Mouse (Mus musculus): ENCODE results near the gene Klhl21. TPM values are rescaled to one million over a fixed set of nuclear protein-coding genes. Genes with fewer than 3 reads are reported as not detected.
A peak's percentile ranks its signal among the peaks of the same experiment; 100 is the strongest.

The Klhl21 gene
- polyA plus RNA-seq, 1 experiment from 2014 or later, result 5.9 TPM

DNA sequence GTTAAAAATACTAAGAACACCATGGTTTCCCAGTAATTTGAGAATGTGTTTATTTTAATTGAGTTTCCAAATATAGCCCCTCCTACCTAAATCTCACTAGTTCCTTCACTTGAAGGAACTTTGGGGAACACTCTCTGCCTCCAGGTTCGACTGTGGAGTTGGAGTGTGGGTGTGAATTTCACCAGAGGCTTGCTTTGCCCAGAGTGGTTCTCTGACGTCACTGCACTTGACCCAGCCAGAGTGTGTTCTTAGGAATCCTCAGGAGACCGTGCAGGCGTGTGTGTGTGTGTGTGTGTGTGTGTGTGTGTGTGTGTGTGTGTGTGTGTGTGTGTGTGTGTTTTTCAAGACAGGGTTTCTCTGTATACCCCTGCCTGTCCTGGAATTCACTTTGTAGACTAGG, 7.7 kb upstream of the Klhl21 start:
- Histone ChIP-seq H3K9ac (ENCODE audit: low read length) (no peak overlapping the region), H3K4me1 (replicated peaks; ENCODE audit: control insufficient read depth, insufficient read depth, low read length) (peaks cover 7% of the 10 kb centered on the region; the same call in 1 of the 2 replicates), H3K36me3 (ENCODE audit: control insufficient read depth, insufficient read depth, low read length) (no peaks in the 10 kb centered on the region), H3K4me3 (ENCODE audit: low read depth, low read length) (no peak overlapping the region), H3K27me3 (replicated peaks; ENCODE audit: control insufficient read depth, insufficient read depth, low read length) (no peaks in the 10 kb centered on the region), H3K9me3 (ENCODE audit: control insufficient read depth, low read length) (no peaks in the 10 kb centered on the region), H3K27ac (ENCODE audit: low read depth) (no peak overlapping the region), H3K4me2 (ENCODE audit: low read length) (no peak overlapping the region)
- 28% methylated on average over 4 of the region's 4 CpGs for WGBS
- ATAC-seq (replicated peaks; ENCODE audit: low FRiP score, low TSS enrichment, low read depth) (no peak), DNase-seq (ENCODE audit: low spot score) (no peak)

DNA sequence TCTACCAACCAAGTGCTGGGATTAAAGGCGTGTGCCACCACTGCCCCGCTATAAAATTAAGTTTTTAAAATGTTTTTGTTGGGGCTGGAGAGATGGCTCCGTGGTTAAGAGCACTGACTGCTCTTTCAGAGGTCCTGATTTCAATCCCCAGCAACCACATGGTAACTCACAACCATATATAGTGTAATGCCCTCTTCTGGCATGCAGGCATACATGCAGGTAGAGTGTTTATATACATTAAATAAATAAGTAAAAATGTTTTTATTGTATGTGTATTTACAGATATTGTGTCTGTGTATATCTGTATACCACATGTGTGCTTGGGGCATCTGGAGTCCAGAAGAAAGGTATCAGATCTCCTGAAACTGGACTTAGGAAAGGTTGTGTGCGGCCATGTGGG, 7.3 kb upstream of the Klhl21 start:
- no peak overlapping the region for H3K9ac ChIP-seq (ENCODE audit: low read length)
- 70% methylated on average over 4 of the region's 4 CpGs for WGBS
- ATAC-seq (replicated peaks; ENCODE audit: low FRiP score, low TSS enrichment, low read depth) (no peak), DNase-seq (ENCODE audit: low spot score) (no peak)
- H3K27me3 ChIP-seq (replicated peaks; ENCODE audit: control insufficient read depth, insufficient read depth, low read length), result no peaks in the 10 kb centered on the region
- H3K4me1 ChIP-seq (replicated peaks; ENCODE audit: control insufficient read depth, insufficient read depth, low read length), result peaks cover 7% of the 10 kb centered on the region; the same call in 1 of the 2 replicates
- H3K9me3 ChIP-seq (ENCODE audit: control insufficient read depth, low read length), result no peaks in the 10 kb centered on the region
- H3K36me3 ChIP-seq (ENCODE audit: control insufficient read depth, insufficient read depth, low read length), result no peaks in the 10 kb centered on the region
- H3K27ac ChIP-seq (ENCODE audit: low read depth), result no peak overlapping the region
- no peak overlapping the region for H3K4me2 ChIP-seq (ENCODE audit: low read length)
- no peak overlapping the region for H3K4me3 ChIP-seq (ENCODE audit: low read depth, low read length)

DNA sequence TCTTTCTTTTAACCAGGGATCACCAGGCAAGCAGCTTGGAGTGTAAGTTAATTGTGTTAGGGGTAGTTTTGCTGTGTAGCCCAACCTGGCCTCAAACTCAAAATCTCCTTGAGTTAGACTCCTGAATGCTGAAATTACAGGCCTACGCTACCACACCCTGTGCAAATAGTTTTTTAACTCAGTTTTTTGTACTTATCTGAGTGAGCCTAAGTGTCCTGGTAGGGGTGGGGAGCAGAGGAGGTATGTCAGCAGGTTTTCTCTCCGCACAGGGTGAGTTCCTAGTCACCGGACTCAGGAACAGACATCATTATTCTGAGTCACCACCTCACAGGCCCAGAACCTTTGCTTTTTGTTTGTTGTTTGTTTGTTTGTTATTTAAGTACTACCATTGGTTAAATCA, 6.5 kb upstream of the Klhl21 start:
- DNase-seq (ENCODE audit: low spot score) (no peak), ATAC-seq (replicated peaks; ENCODE audit: low FRiP score, low TSS enrichment, low read depth) (no peak)
- 89% methylated on average over 3 of the region's 3 CpGs for WGBS

DNA sequence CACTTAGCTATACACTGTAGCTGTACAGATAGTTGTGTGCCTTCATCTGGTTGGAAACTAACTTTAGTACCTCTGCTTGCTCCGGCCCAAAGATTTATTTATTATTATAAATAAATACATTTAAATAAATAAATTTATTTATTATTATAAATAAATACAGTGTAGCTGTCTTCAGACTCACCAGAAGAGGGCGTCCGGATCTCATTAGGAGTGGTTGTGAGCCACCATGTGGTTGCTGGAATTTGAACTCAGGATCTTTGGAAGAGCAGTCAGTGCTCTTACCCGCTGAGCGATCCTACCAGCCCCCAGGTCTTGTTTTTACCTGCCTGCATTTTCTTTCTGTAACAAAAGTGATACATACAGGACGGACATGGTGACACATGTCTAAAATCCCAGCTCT, 2.5 kb upstream of the Klhl21 start:
- DNase-seq (ENCODE audit: low spot score) (no peak), ATAC-seq (replicated peaks; ENCODE audit: low FRiP score, low TSS enrichment, low read depth) (no peak)
- H3K9ac ChIP-seq (ENCODE audit: low read length), result no peak overlapping the region
- H3K4me1 ChIP-seq (replicated peaks; ENCODE audit: control insufficient read depth, insufficient read depth, low read length), result peaks cover 27% of the 10 kb centered on the region
- H3K4me2 ChIP-seq (ENCODE audit: low read length), result no peak overlapping the region
- no peaks in the 10 kb centered on the region for H3K9me3 ChIP-seq (ENCODE audit: control insufficient read depth, low read length)
- 81% methylated on average over 6 of the region's 6 CpGs for WGBS
- H3K27ac ChIP-seq (ENCODE audit: low read depth), result no peak overlapping the region
- no peaks in the 10 kb centered on the region for H3K36me3 ChIP-seq (ENCODE audit: control insufficient read depth, insufficient read depth, low read length)
- H3K4me3 ChIP-seq (ENCODE audit: low read depth, low read length), result no peak overlapping the region
- no peaks in the 10 kb centered on the region for H3K27me3 ChIP-seq (replicated peaks; ENCODE audit: control insufficient read depth, insufficient read depth, low read length)

More for the DNA sequence above, 6.5 kb upstream of the Klhl21 start:
- no peaks in the 10 kb centered on the region for H3K9me3 ChIP-seq (ENCODE audit: control insufficient read depth, low read length)
- H3K4me3 ChIP-seq (ENCODE audit: low read depth, low read length), result no peak overlapping the region
- H3K4me2 ChIP-seq (ENCODE audit: low read length), result no peak overlapping the region
- H3K27ac ChIP-seq (ENCODE audit: low read depth), result no peak overlapping the region
- H3K27me3 ChIP-seq (replicated peaks; ENCODE audit: control insufficient read depth, insufficient read depth, low read length), result no peaks in the 10 kb centered on the region
- no peak overlapping the region for H3K9ac ChIP-seq (ENCODE audit: low read length)
- H3K4me1 ChIP-seq (replicated peaks; ENCODE audit: control insufficient read depth, insufficient read depth, low read length), result peaks cover 9% of the 10 kb centered on the region
- no peaks in the 10 kb centered on the region for H3K36me3 ChIP-seq (ENCODE audit: control insufficient read depth, insufficient read depth, low read length)

DNA sequence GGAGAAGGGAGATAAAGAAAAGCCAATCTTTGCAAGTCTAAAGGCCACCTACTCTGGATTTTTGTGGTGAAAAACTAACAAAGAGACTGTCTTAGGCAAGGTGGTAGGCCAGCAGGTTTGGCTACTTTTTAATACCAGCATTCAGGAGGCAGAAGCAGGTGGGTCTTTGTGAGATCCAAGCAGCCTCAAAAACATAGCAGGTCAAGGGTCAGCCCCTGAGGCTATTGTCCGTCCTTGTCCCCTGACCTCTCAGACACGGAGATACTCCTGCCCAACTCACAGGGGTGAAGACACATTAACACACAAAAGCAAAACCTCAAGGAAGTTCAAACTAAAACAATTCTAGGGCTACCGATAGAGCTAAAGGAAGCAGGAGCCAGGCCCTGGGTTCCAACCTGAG, 1.8 kb upstream of the Klhl21 start:
- WGBS, result 39% methylated on average over 3 of the region's 3 CpGs
- Histone ChIP-seq H3K27ac (ENCODE audit: low read depth) (peak overlapping the region; percentile 85), H3K4me1 (replicated peaks; ENCODE audit: control insufficient read depth, insufficient read depth, low read length) (peaks cover 33% of the 10 kb centered on the region), H3K4me2 (ENCODE audit: low read length) (no peak overlapping the region), H3K36me3 (ENCODE audit: control insufficient read depth, insufficient read depth, low read length) (no peaks in the 10 kb centered on the region), H3K27me3 (replicated peaks; ENCODE audit: control insufficient read depth, insufficient read depth, low read length) (no peaks in the 10 kb centered on the region), H3K9ac (ENCODE audit: low read length) (no peak overlapping the region), H3K9me3 (ENCODE audit: control insufficient read depth, low read length) (no peaks in the 10 kb centered on the region), H3K4me3 (ENCODE audit: low read depth, low read length) (no peak overlapping the region)
- no peak for DNase-seq (ENCODE audit: low spot score)
- ATAC-seq (replicated peaks; ENCODE audit: low FRiP score, low TSS enrichment, low read depth), result no peak

DNA sequence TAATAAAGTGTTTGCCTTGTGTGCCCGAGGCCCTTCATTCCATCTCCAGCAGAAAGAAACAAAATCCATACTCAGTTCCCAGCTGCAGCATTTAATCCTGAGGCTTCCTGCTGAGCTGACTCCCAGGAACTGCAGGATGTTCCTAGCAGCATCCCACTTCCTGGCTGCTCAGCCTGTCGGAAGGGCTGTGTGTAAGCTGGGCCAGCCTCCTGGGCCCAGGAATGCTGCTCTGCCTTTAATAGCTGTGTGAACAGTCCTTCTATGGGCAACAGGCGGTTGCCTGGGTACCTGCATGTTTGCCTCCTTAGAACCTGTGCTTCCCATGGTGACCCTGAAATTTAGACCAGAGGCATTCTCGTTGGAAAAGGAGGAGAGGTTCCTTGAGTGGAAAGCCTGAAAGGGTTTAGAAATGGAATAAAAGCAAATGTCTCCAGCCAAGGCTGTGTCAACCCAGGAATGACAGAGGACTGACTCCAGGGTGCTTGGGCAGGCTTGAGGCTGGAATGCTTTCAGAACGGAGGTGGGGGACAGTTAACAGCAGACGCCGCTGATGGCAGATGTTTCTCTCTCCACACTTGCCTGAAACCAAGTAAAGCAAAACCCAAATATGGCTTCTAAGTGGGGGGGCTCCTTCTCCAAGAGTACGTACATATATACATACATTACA, 989 bp upstream of the Klhl21 start:
- Histone ChIP-seq H3K9ac (ENCODE audit: low read length) (peak overlapping the region; percentile 66; the same call in 1 of the 2 replicates), H3K27me3 (replicated peaks; ENCODE audit: control insufficient read depth, insufficient read depth, low read length) (no peaks in the 10 kb centered on the region), H3K27ac (ENCODE audit: low read depth) (peak overlapping the region; percentile 85), H3K9me3 (ENCODE audit: control insufficient read depth, low read length) (no peaks in the 10 kb centered on the region), H3K4me1 (replicated peaks; ENCODE audit: control insufficient read depth, insufficient read depth, low read length) (peaks cover 33% of the 10 kb centered on the region), H3K36me3 (ENCODE audit: control insufficient read depth, insufficient read depth, low read length) (0 out of 2 replicates have a peak, but pooled peaks cover 7% of the 10 kb centered on the region), H3K4me3 (ENCODE audit: low read depth, low read length) (peak overlapping the region; percentile 82), H3K4me2 (ENCODE audit: low read length) (peak overlapping the region; percentile 90)
- WGBS, result 6% methylated on average over 8 of the region's 8 CpGs
- DNase-seq (ENCODE audit: low spot score) (peak; percentile 69), ATAC-seq (replicated peaks; ENCODE audit: low FRiP score, low TSS enrichment, low read depth) (0 out of 2 replicates have a peak, but pooled peaks have one; percentile 20)

DNA sequence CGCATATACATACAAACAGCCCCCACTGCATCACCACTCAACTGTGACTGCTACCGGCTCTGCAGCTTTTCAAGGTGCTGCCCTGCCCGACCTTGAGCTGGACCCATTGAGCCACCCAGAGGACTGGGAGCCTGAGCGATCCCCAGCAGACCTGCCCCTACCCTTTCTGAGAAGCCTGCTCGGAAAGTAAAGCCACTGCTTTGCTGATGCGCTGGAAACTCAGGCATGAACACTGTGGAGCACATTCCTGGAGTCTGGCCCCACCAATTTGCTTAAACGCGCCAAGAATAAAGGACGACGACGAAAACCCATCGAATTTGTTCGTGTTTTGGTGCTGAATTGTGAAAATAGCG, 479 bp upstream of the Klhl21 start:
- H3K4me1 ChIP-seq (replicated peaks; ENCODE audit: control insufficient read depth, insufficient read depth, low read length), result peaks cover 33% of the 10 kb centered on the region
- WGBS, result under 1% methylated on average over 14 of the region's 14 CpGs

DNA sequence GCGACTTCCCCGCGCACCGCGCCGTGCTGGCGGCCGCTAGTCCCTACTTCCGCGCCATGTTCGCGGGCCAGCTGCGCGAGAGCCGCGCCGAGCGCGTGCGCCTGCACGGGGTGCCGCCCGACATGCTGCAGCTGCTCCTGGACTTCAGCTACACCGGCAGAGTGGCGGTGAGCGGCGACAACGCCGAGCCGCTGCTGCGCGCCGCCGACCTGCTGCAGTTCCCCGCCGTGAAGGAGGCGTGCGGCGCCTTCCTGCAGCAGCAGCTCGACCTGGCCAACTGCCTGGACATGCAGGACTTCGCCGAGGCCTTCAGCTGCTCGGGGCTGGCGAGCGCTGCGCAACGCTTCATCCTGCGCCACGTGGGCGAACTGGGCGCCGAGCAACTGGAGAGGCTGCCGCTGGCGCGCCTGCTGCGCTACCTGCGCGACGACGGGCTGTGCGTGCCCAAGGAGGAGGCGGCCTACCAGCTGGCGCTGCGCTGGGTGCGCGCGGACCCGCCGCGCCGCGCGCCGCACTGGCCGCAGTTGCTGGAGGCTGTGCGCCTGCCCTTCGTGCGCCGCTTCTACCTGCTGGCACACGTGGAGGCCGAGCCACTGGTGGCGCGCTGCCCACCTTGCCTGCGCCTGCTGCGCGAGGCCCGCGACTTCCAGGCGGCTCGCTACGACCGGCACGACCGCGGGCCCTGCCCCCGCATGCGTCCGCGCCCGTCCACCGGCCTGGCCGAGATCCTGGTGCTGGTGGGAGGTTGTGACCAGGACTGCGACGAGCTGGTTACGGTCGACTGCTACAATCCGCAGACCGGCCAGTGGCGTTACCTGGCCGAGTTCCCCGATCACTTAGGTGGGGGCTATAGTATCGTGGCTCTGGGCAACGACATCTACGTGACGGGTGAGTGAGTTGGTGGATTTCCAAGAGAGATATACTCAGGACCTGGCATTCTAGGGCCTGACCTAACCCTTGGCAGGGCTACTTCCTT, 761 bp downstream of the Klhl21 start:
- DNase-seq (ENCODE audit: low spot score), result peak; percentile 64
- peaks cover 23% of the 10 kb centered on the region for H3K36me3 ChIP-seq (ENCODE audit: control insufficient read depth, insufficient read depth, low read length)
- peak overlapping the region; percentile 82 for H3K4me3 ChIP-seq (ENCODE audit: low read depth, low read length)
- H3K9me3 ChIP-seq (ENCODE audit: control insufficient read depth, low read length), result no peaks in the 10 kb centered on the region
- H3K27me3 ChIP-seq (replicated peaks; ENCODE audit: control insufficient read depth, insufficient read depth, low read length), result no peaks in the 10 kb centered on the region
- H3K4me1 ChIP-seq (replicated peaks; ENCODE audit: control insufficient read depth, insufficient read depth, low read length), result peaks cover 33% of the 10 kb centered on the region
- peak overlapping the region; percentile 66 for H3K9ac ChIP-seq (ENCODE audit: low read length)
- ATAC-seq (replicated peaks; ENCODE audit: low FRiP score, low TSS enrichment, low read depth), result peak; percentile 81
- H3K27ac ChIP-seq (ENCODE audit: low read depth), result peak overlapping the region; percentile 85
- peak overlapping the region; percentile 90 for H3K4me2 ChIP-seq (ENCODE audit: low read length)
- under 1% methylated on average over 115 of the region's 115 CpGs for WGBS

More for the DNA sequence above, 479 bp upstream of the Klhl21 start:
- Histone ChIP-seq H3K9me3 (ENCODE audit: control insufficient read depth, low read length) (no peaks in the 10 kb centered on the region), H3K27ac (ENCODE audit: low read depth) (peak overlapping the region; percentile 85), H3K27me3 (replicated peaks; ENCODE audit: control insufficient read depth, insufficient read depth, low read length) (no peaks in the 10 kb centered on the region), H3K36me3 (ENCODE audit: control insufficient read depth, insufficient read depth, low read length) (0 out of 2 replicates have a peak, but pooled peaks cover 12% of the 10 kb centered on the region), H3K4me3 (ENCODE audit: low read depth, low read length) (peak overlapping the region; percentile 82), H3K9ac (ENCODE audit: low read length) (peak overlapping the region; percentile 66), H3K4me2 (ENCODE audit: low read length) (peak overlapping the region; percentile 90)
- ATAC-seq (replicated peaks; ENCODE audit: low FRiP score, low TSS enrichment, low read depth) (no peak), DNase-seq (ENCODE audit: low spot score) (no peak)
